Mouse (Mus musculus): ENCODE data around the gene Xlr5b.
"Not testable (repeated sequence)": the region's sequence is repeated elsewhere in the genome, so short reads cannot be mapped to it uniquely, and the experiment has no call there.

Xlr5b gene

DNA sequence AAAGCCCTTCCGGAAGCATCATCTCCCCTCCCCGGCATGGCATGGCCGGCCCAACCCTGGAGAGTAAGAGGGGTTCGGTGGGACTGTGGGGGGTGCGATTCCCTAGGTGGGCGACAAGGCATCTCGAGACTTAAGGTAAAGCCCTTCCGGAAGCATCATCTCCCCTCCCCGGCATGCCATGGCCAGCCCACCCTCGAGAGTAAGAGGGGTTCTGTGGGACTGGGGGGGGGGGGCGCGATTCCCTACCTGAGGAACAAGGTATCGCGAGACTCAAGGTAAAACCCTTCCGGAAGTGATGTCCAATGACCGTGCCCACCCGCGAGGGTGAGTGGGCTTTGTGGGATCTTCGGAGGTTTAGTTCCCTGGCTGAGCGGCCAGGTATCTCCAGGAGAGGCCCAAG lies at the start of gene Xlr5b:
Xlr5b (plus strand) TSS at position 301 of the 400 bp plus-strand sequence.
- DNase-seq (ENCODE audit: low spot score) = not testable (repeated sequence)

DNA sequence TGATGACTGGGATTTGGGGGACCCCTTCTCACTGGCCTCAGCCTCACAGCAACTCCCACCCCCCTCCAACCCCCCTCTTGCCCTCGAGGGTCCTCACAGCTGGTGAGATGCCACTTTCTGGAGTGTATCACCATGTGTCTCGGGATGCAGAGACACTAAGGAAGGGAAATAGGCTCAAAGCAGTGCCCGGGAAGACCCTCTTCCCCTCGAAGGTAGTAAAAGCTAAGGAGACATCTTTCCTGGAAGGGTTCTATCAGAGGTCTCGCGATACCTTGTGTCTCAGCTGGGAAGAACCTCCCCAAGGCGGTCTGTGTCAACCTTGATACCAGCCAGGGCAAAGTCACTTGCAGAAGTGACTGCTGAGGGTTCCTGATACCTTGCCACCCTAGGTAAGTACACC lies 31.8 kb upstream of the Xlr5b start, which contains the start of gene Gm14685:
Gm14685 (plus strand) TSS at position 301 of the 400 bp plus-strand sequence.
- DNase-seq (ENCODE audit: low spot score) = not testable (repeated sequence)

DNA sequence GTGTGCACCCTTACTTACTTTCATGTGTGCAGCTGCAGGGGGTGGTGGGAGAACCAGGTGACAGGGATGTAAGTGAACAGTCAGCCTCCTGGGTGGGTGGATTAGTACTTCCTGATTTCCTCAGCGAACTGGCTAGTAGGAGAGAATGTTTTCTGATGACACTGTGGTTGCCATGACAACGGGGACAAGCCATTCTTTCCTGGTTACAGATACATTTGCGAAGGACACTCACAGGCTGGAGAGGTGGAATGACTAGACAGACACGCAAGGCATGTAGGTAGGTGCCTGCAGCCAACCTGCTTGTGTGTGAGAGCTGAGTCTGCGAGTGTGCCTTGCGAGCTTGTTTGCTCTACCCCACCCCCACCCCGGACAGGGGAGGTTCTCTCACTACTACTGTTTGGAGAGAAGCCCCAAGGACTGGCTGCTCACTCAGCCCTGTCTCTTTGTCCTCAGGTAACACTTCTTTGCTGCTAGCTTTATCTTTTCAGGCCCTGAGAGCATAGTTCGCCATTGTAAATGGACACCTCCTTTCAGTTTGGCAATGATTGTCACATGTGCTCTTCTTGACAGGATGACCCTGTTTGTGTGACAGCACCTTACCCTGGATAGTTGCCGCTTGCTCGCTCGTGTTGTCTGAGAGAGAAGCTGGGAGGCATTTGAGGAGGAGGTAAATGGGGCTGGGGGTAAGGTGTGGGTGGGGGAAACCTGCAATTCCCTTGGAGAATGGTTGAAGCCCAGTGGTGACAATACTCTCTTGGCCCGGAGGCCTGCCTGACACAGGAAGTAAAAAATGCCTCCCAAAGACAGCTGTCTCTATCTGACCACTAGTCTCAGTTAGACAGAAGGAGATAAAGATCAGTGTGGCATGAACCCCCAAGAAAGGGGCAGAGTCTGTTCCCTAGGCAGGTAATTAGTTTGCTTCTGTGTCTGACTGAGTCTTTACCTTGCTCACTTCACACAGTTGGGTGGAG lies 25.5 kb upstream of the Xlr5b start:
- not testable (repeated sequence) for DNase-seq (ENCODE audit: low spot score)

DNA sequence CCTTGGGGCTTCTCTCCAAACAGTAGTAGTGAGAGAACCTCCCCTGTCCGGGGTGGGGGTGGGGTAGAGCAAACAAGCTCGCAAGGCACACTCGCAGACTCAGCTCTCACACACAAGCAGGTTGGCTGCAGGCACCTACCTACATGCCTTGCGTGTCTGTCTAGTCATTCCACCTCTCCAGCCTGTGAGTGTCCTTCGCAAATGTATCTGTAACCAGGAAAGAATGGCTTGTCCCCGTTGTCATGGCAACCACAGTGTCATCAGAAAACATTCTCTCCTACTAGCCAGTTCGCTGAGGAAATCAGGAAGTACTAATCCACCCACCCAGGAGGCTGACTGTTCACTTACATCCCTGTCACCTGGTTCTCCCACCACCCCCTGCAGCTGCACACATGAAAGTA lies 5.4 kb upstream of the Xlr5b start:
- not testable (repeated sequence) for DNase-seq (ENCODE audit: low spot score)

DNA sequence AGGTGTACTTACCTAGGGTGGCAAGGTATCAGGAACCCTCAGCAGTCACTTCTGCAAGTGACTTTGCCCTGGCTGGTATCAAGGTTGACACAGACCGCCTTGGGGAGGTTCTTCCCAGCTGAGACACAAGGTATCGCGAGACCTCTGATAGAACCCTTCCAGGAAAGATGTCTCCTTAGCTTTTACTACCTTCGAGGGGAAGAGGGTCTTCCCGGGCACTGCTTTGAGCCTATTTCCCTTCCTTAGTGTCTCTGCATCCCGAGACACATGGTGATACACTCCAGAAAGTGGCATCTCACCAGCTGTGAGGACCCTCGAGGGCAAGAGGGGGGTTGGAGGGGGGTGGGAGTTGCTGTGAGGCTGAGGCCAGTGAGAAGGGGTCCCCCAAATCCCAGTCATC lies 754 bp downstream of the Xlr5b start, which contains the start of gene DXBay18:
DXBay18 (minus strand) TSS at position 101 of the 400 bp plus-strand sequence.
- DNase-seq (ENCODE audit: low spot score) = not testable (repeated sequence)

DNA sequence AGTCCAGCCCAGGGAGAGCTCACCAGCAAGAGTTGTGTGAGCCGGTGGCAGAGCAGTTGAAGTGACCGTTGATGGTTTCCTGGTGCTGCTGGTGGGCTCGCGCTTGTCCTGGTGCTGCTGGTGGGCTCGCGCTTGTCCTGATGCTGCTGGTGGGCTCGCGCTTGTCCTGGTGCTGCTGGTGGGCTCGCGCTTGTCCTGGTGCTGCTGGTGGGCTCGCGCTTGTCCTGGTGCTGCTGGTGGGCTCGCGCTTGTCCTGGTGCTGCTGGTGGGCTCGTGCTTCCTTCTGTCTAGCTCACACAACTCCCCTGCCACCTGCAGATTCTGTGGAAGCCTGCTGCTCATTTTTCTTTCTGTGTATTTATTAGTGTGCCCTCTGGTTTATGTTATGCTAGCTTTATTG lies 28.3 kb downstream of the Xlr5b start, which contains the start of gene Spin2d:
Spin2d (minus strand) TSS at position 101 of the 400 bp plus-strand sequence.
- DNase-seq (ENCODE audit: low spot score) = not testable (repeated sequence)

DNA sequence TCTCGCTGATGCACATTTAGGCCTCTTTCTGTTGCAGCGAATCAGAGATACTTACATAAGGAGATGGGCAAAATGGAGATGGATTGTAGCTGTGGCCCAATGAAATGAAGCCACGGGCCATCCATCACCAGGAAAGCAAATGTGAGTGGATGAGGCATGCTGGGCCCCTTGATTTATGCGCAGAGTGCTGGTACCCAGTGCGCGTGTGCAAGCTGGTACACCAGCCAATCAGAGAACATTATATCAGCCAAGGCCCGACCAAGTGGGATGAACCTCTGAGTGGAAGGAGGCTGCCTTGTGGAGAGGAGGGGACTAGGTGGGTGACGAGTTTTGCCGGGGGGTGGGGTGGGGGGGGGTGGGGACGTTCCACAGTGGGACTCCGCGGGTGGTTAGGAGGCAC lies 43.3 kb downstream of the Xlr5b start, which contains the start of gene Xlr3b:
Xlr3b (plus strand) TSS at position 274 of the 400 bp plus-strand sequence.
- peak; percentile 45 for DNase-seq (ENCODE audit: low spot score)

Measured in T-cell, adult 2 months (primary cell).